Mouse (Mus musculus) kidney, embryonic 14.5 days (tissue): ENCODE measurements at regions not wholly inside any gene's neighbourhood (a gene's known extent, or its start where the extent isn't known, plus 50 kb on each side); places are given as distances from the start of the nearest gene placed in this dataset.

ENCODE experiments used
- ATAC-seq: fragments of 200-750 bp; cut with Nextera tagmentation; 2 replicates; pipeline ENCODE4 v1.8.0; 2017; ENCODE audit warnings: moderate number of reproducible peaks, mild to moderate bottlenecking, moderate TSS enrichment, moderate library complexity; ENCODE audit not compliant: low FRiP score, low TSS enrichment
- H3K27ac ChIP-seq: fragments of 300-500 bp; sonication (generic); 2 replicates; pipeline ENCODE4 v1.5.1; 2014; ENCODE audit warnings: low read depth, mild to moderate bottlenecking, low read length, moderate library complexity, mixed read lengths
- H3K27me3 ChIP-seq: fragments of 300-500 bp; sonication (generic); 2 replicates; pipeline ENCODE4 v1.6.1; 2014; ENCODE audit warnings: mild to moderate bottlenecking, low read length; ENCODE audit not compliant: control insufficient read depth, insufficient read depth
- H3K36me3 ChIP-seq: fragments of 300-500 bp; sonication (generic); 2 replicates; pipeline ENCODE4 v1.6.1; 2014; ENCODE audit warnings: low read length, mixed read lengths; ENCODE audit not compliant: control insufficient read depth, insufficient read depth
- H3K4me1 ChIP-seq: fragments of 300-500 bp; sonication (generic); 2 replicates; pipeline ENCODE4 v1.6.1; 2014; ENCODE audit warnings: low read length, mixed read lengths; ENCODE audit not compliant: control insufficient read depth, insufficient read depth
- H3K4me2 ChIP-seq: fragments of 300-500 bp; sonication (generic); replicated peaks from 2 replicates; pipeline ENCODE4 v1.6.1; 2014; ENCODE audit warnings: low read depth, mild to moderate bottlenecking, low read length
- H3K4me3 ChIP-seq: fragments of 300-500 bp; sonication (generic); 2 replicates; pipeline ENCODE4 v1.5.1; 2014; ENCODE audit warnings: mild to moderate bottlenecking, low read length
- H3K9ac ChIP-seq: fragments of 300-500 bp; sonication (generic); 2 replicates; pipeline ENCODE4 v1.6.1; 2014; ENCODE audit warnings: low read depth, mild to moderate bottlenecking, low read length, moderate library complexity
- H3K9me3 ChIP-seq: fragments of 300-500 bp; sonication (generic); 2 replicates; pipeline ENCODE4 v1.6.1; 2016; ENCODE audit warnings: low read length; ENCODE audit not compliant: control insufficient read depth
- WGBS: fragments of 180-500 bp; shearing (Covaris S2); extraction: QIAGEN DNeasy Blood & Tissue Kit; methylation state at CpG from one replicate; pipeline ENCODE4 v1.1.7; 2014; 5-methylcytosine and 5-hydroxymethylcytosine counted together

DNA sequence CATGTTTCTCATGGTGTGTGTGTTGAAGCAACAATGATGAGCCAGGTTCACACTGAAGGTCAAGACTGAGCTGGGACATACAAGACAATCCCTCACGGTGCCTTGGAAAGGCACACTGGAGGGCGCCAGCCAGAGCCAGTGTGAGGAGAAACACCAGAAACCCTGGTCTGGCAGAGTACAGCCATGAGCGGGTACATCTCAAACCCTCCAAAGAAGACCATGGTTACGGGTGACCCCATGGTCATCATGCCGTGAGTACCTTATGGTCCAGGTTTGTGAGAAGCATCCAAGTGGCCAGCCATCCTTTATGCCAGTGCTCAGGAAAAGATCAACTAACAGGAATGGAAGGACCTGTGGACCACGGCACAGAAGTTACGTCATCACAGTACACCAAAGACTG is 136.7 kb downstream of the Dll1 start:
- Histone ChIP-seq H3K9me3 (no peaks in the 10 kb centered on the region), H3K27me3 (no peaks in the 10 kb centered on the region), H3K4me1 (no peaks in the 10 kb centered on the region), H3K4me3 (no peak overlapping the region), H3K27ac (no peak overlapping the region), H3K9ac (no peak overlapping the region), H3K36me3 (no peaks in the 10 kb centered on the region), H3K4me2 (no peak overlapping the region)
- 93% methylated on average over 7 of the region's 7 CpGs for WGBS
- ATAC-seq = no peak

DNA sequence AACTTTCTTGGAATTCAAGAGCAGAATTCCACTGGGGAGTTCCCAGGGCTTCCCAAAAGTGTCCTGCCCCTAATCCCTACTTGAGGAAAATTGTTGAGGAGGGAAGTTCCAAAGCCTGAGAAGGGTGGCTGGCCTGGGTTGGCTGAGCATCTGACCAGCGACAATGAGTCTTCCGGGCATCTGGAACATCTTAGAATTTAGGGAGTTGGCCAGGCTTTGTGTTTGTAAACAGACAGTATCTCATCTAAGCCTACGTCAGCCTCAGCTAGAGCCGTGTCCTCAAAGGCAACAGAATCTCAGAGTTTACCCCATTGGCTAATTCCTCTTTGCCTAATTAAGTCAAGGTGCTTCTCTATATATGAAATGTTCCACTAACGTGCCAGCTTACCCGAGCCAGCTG is 141.6 kb downstream of the Dll1 start:
- no peak overlapping the region for H3K4me2 ChIP-seq
- no peaks in the 10 kb centered on the region for H3K36me3 ChIP-seq
- no peaks in the 10 kb centered on the region for H3K27me3 ChIP-seq
- H3K4me1 ChIP-seq = no peaks in the 10 kb centered on the region
- no peak overlapping the region for H3K27ac ChIP-seq
- H3K9ac ChIP-seq = no peak overlapping the region
- ATAC-seq = no peak
- no peaks in the 10 kb centered on the region for H3K9me3 ChIP-seq
- 83% methylated on average over 6 of the region's 6 CpGs for WGBS
- no peak overlapping the region for H3K4me3 ChIP-seq

DNA sequence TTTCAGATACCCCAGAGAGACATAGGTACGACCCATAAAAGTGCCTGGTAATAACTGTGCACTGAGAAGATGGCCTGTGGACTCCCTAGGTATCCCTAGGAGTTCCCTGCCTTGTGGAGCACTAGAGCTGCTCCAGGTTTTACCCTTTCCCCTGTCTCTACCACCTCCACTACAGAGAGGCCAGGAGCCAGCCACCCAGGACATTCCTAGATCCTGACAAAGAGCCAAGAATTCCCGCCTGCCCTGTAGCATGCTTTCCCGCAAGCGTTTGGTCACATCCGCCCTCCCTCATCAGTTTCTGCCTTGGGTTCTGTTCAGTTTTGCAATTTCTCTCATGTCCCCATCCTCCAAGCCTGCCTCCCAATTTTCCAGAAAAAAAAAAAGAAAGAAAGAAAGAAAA is 145.5 kb downstream of the Dll1 start:
- no peak overlapping the region for H3K27ac ChIP-seq
- no peaks in the 10 kb centered on the region for H3K4me1 ChIP-seq
- 69% methylated on average over 5 of the region's 5 CpGs for WGBS
- H3K9me3 ChIP-seq = no peaks in the 10 kb centered on the region
- no peak for ATAC-seq
- H3K27me3 ChIP-seq = no peaks in the 10 kb centered on the region
- H3K36me3 ChIP-seq = no peaks in the 10 kb centered on the region
- H3K4me3 ChIP-seq = no peak overlapping the region
- H3K9ac ChIP-seq = no peak overlapping the region
- no peak overlapping the region for H3K4me2 ChIP-seq

DNA sequence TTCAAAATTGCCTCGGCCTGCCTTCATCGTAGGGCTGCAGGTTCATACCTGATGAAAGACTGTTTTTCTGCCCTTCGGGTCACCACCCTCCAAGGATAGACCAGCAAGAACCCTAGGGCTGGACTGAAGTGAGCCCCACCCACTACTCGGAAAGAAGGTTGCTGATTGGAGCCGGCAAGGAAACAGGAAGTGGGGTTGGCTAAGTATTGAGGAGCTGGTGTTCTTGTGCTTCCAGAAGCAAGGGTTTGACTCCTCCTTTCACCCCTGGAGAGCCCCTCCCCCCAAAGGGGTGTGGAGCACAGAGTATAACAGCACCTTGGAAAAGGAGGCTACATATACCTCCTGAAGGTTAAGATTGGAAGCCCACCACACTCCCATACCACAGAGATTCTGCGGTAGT is 147.5 kb downstream of the Dll1 start:
- H3K9ac ChIP-seq = no peak overlapping the region
- no peak overlapping the region for H3K27ac ChIP-seq
- H3K4me2 ChIP-seq = no peak overlapping the region
- no peak overlapping the region for H3K4me3 ChIP-seq
- no peaks in the 10 kb centered on the region for H3K36me3 ChIP-seq
- H3K4me1 ChIP-seq = no peaks in the 10 kb centered on the region
- 75% methylated on average over 6 of the region's 6 CpGs for WGBS
- no peaks in the 10 kb centered on the region for H3K9me3 ChIP-seq
- H3K27me3 ChIP-seq = no peaks in the 10 kb centered on the region
- no peak for ATAC-seq

DNA sequence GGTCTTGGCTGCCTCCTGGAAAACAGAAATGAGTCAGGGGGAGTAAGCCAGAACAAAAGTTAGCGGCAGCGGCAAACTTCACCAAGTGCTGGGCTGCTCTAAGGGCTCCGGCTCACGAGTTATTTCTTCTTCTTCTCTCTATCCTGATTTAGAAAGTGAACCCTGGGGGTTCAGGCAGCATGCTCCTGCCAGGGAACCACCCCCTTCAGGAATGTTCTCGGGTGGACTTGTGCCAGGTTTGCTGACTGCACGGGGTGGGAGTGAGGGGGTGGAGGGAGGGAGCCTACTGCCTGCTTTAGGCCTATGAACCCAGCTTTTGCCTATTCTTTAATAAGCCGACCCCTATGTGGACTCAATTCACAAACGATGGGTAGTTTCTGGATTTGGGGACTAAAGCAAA is 148.6 kb downstream of the Dll1 start:
- Histone ChIP-seq H3K9ac (no peak overlapping the region), H3K9me3 (no peaks in the 10 kb centered on the region), H3K27me3 (no peaks in the 10 kb centered on the region), H3K27ac (no peak overlapping the region), H3K4me3 (no peak overlapping the region), H3K4me2 (no peak overlapping the region), H3K36me3 (no peaks in the 10 kb centered on the region), H3K4me1 (no peaks in the 10 kb centered on the region)
- ATAC-seq = no peak
- 89% methylated on average over 8 of the region's 8 CpGs for WGBS

DNA sequence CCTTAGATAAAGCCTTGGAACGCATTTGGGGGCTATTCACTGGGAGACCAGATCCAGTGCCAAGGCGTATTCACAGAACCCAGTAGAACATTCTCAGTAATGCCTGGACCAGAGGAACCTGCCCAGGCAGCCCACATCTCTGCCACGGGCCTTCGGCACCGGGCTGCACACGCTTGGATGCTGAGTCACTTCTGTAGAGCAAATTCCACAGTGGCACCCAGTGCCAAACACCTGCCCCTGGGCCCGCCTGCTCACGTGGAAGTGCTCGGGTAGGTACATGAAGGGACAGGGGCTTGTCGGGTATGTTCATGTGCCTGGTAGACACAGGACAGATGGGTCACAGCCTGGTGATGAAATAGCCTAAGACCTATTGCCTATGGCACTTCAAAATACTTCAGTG is 152.8 kb downstream of the Dll1 start:
- no peaks in the 10 kb centered on the region for H3K36me3 ChIP-seq
- ATAC-seq = no peak
- H3K4me2 ChIP-seq = no peak overlapping the region
- no peak overlapping the region for H3K9ac ChIP-seq
- H3K4me1 ChIP-seq = no peaks in the 10 kb centered on the region
- 92% methylated on average over 10 of the region's 10 CpGs for WGBS
- H3K4me3 ChIP-seq = no peak overlapping the region
- no peaks in the 10 kb centered on the region for H3K9me3 ChIP-seq
- H3K27ac ChIP-seq = no peak overlapping the region
- no peaks in the 10 kb centered on the region for H3K27me3 ChIP-seq

DNA sequence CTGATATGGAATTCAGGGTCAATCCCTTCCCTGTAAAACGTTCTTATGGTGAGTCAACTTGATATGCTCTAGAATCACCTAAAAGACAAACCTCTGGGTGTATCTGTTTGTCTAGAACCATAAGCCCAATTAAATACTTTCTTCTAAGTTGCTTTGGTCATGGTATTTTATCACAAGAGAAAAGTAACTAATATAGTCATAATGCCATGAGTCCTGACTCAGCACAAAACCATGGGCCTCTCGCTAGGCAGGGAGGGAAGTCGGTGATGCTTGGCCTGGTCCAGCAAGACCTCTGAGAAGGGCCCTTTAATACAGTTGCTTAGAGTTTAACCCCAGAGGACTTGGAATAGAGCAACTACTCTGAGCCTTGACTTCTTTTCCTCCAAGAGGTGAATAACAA is 153.7 kb downstream of the Dll1 start:
- Histone ChIP-seq H3K36me3 (no peaks in the 10 kb centered on the region), H3K9ac (no peak overlapping the region), H3K9me3 (no peaks in the 10 kb centered on the region), H3K4me1 (no peaks in the 10 kb centered on the region), H3K4me3 (no peak overlapping the region), H3K27me3 (no peaks in the 10 kb centered on the region), H3K27ac (no peak overlapping the region), H3K4me2 (no peak overlapping the region)
- 74% methylated on average over 3 of the region's 3 CpGs for WGBS
- ATAC-seq = no peak

DNA sequence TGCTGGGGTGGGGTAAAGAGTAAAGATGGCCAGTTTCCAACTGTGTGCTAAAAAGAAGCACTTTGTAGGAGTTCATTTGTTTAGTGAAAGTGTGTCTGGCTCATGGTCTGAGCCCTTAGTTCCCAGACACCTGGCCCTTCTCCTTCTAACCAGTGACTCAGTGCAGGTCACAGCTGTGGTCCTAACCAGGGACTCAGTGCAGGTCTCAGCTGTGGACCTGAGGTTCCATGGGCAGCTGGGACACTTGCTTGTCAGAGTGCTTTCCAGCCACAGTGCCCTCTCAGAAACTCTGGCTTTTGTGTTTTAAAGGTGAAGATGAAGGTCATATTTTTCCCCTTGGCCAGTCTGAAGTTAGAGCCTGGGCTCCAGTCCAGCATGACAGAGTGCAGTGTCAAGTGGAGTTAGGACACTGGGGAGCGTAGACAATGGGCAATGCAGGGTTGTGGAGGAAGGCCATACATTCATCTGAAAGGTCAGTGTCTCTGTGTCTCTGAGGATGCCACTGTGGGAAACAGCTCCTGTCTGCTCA is 162.5 kb downstream of the Dll1 start:
- no peaks in the 10 kb centered on the region for H3K4me1 ChIP-seq
- 92% methylated on average over 1 of the region's 1 CpGs for WGBS
- H3K4me3 ChIP-seq = no peak overlapping the region
- no peak overlapping the region for H3K9ac ChIP-seq
- no peak for ATAC-seq
- H3K27ac ChIP-seq = no peak overlapping the region
- no peaks in the 10 kb centered on the region for H3K27me3 ChIP-seq
- no peak overlapping the region for H3K4me2 ChIP-seq
- H3K9me3 ChIP-seq = no peaks in the 10 kb centered on the region
- H3K36me3 ChIP-seq = no peaks in the 10 kb centered on the region

DNA sequence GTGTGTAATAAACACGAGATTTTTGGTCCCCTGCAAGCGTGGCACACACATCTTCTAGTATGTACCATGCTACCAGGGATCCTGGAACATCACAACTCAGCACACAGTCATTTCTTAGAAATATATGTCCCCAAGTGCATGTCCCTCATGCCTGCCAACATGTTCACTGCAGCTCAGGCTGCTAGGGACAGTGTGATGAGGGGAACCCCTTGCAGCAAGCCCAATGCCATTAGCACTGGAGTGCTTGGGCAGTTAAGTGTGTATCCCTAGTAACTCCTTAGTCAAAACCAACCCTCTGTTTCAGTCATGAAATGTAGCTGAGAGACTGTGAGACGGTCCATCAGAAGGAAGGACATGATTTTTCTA is 167.5 kb upstream of the Gm3448 start:
- Histone ChIP-seq H3K27me3 (no peaks in the 10 kb centered on the region), H3K4me1 (no peaks in the 10 kb centered on the region; the same call in 1 of the 2 replicates), H3K4me2 (peak overlapping the region; percentile 53), H3K4me3 (no peak overlapping the region; the same call in 1 of the 2 replicates), H3K27ac (no peak overlapping the region), H3K9ac (no peak overlapping the region), H3K36me3 (no peaks in the 10 kb centered on the region), H3K9me3 (no peaks in the 10 kb centered on the region)
- WGBS = 41% methylated on average over 3 of the region's 3 CpGs
- ATAC-seq = no peak
